Mouse (Mus musculus): ENCODE results near the gene Olfr658.
A peak's percentile ranks its signal among the peaks of the same experiment; 100 is the strongest.

The Olfr658 gene

GRCm38 (mm10) chr7:104646841-104647482 lies at the start of gene Olfr658:
Gene Olfr658, minus strand, starts transcription at chr7:104647305.
- peak; percentile 40 for DNase-seq

- DNase-seq, result no peak
Observed at GRCm38 (mm10) chr7:104686201-104686600, 39.1 kb upstream of the Olfr658 start, which contains the start of gene Olfr661. Gene Olfr661, plus strand, starts transcription at chr7:104686501.

- DNase-seq, result no peak
Observed at GRCm38 (mm10) chr7:104666453-104666852, 19.3 kb upstream of the Olfr658 start, which contains the start of gene Olfr659. Gene Olfr659, plus strand, starts transcription at chr7:104666753.

GRCm38 (mm10) chr7:104624494-104624893 lies 22.6 kb downstream of the Olfr658 start, which contains the start of gene Olfr657:
Gene Olfr657, plus strand, starts transcription at chr7:104624794.
- no peak for DNase-seq

- no peak for DNase-seq
Observed at GRCm38 (mm10) chr7:104613655-104614054, 33.5 kb downstream of the Olfr658 start, which contains the start of gene Olfr656. Gene Olfr656, plus strand, starts transcription at chr7:104613955.

- DNase-seq, result no peak
Observed at GRCm38 (mm10) chr7:104604727-104605126, 42.4 kb downstream of the Olfr658 start.

GRCm38 (mm10) chr7:104603173-104603572 lies 43.9 kb downstream of the Olfr658 start:
- peak; percentile 44 for DNase-seq

- DNase-seq, result no peak
Observed at GRCm38 (mm10) chr7:104601679-104602078, 45.4 kb downstream of the Olfr658 start, which contains the start of gene Olfr655. Gene Olfr655, minus strand, starts transcription at chr7:104601779.

All from liver (tissue).